Mouse (Mus musculus): Measurements from ENCODE around the gene Rgs14. TPM values are rescaled to one million over a fixed set of nuclear protein-coding genes. Genes with fewer than 3 reads are reported as not detected.

The Rgs14 gene
- total RNA-seq, 2 experiments from 2014 or later: 0.65 to 1.6 TPM

DNA sequence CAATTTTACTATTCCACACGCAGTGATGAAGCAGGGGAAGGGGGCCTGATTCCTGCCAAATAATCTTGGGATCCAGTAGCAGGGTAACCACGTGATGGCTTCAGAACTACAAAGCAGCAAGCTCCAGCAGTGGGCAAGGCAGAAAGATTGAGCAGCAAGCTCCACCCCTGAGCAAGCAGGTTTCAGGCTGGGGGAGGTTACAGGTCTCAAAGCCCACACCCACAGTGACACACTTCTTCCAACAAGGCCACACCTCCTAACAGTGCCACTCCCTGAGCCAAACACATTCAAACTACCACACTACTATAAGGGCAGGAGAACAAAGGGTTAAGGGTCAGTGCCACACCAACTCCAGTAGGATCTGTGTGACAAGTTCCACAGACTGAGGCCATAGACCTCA, 30.3 kb upstream of the Rgs14 start:
- no peak for DNase-seq
- intact Hi-C loops (cut with DNase I): no loop called here

DNA sequence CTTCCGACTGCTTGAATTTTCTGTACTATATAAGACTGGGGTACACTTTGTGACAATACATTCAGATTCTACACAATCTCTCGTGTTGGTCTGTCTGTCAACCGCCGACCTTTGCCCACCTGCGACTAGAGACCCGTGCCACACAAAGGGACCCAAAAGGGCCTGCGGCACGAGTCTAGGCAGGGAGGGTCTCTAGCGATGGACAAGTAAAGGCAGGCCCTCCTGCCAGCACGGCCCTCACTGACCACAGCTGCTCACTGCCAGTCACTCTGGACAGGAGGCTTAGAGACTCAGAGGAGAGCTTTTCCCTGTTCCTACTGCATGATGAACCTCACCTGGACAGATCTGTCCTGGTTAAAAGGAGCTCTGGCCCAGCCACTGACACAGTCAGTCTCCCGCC, 27.1 kb upstream of the Rgs14 start:
- DNase-seq: no peak
- intact Hi-C loops (cut with DNase I): no loop called here

DNA sequence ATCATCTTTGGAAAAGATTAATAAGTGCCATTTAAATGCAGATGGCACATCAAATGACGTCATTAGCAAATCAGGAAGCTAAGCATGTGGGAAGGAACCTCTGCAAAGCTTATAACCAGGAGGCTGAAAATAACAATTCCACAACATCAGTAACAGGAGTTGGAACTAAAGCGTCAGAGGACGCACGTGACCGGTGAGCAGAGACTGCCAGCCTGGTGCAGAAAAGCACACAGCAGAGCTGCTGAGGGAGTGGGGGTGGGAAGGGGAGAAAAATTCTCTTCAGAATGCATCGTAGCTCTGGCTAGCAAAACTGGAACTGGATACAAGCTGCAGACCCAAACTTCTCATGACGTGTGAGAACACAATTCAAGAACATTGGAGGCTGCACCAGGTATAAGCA, 25.2 kb upstream of the Rgs14 start:
- intact Hi-C loops (cut with DNase I): no loop called here
- DNase-seq: no peak

DNA sequence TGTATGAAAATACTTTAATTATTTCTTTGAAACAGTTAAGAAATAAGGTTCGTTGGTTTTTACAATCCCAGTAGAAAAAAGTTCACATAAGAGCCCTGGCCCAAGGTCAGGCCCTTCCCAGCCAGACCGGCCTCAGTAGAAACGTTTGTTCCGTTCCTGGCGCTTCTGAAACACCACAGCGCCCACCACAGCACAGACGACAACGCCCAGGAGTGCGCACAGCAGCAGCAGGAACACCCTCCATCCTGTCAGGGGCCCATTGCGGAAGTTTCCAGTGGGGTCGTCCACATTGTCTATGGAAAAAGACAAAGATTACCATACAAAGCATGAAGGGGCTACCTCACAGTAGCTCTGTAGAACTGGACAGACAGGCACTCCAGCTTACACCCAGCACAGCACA, 22.8 kb upstream of the Rgs14 start:
- DNase-seq: no peak
- intact Hi-C loops (cut with DNase I): no loop called here

DNA sequence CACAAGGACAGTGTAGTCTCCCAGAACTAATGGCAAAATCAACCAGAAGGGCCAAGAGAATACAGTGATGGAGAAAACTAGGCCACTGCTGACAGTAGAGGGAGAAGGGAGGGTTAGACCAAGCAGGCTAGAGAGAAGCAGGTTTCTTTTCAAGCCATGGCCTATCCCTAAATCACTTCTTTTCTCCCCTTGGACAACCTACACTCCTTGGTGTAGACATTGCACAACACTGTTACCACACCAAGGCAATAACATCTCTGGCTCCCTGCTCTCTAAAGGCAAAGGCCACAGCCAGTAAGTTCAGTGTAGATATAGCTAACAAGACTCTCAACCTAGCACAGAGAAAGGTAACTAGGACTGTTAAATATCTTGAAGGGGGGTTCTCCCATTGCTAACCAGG, 8.4 kb upstream of the Rgs14 start:
- intact Hi-C loops (cut with DNase I): no loop called here
- DNase-seq: no peak

DNA sequence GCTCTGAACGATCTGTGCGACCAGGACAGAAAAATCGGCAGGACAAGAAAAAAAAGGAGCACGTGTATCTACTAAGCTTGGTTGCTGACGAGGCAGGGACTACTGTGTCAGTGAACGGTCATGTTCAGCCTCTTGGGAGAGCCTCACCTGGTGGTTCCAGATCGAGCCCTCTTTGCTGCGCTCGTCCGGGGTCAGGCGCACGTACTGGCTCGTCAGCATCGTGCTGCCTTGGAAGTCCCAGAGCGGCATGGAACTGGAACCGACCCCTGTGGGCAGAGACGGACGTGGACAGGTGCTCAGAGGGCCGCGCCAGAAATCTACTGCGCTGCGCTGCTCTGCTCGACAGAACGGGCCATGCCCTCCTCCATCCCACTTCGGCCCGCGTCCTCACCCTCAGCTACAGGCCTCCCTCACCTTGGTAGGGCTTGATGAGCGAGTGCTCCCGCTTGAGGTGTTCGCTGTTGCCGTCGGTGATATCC, 7.5 kb upstream of the Rgs14 start:
- intact Hi-C loops (cut with DNase I): no loop called here
- DNase-seq: no peak

DNA sequence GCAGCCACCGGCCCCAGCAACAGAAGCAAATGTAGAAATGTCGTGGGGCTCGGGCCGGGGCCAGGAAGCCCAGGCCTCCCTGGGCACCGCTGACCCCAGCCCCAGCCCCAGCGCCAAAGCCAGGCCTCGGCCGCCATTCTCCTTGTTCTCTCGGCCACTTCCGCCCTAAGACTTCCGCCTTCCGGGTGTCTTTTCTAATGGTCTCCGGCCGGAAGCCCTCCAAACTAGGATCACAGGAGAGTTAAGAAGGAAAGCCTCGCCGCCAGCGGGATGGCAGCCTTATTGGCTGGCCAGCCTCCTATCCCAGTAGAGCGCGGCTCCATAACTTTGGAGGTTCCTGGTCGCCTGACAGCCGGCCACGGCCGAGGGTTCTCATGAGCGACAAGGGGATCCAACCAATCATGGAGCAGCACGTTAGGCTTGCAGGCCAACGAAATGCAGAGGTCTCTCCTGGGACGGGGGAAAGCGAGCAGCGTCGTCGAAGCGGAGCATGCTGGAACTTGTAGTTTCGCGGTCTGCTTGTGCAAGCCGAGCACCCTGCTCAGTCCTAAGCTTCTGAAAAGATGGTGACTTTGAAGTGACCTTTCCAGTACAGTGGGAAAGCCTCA, 7.0 kb upstream of the Rgs14 start, which contains the start of gene Lman2:
Gene Lman2 (minus strand): TSS at position 331 of the 608 bp plus-strand sequence.
- intact Hi-C loops (cut with DNase I): no loop called here
- DNase-seq: peak; percentile 93 to 95

DNA sequence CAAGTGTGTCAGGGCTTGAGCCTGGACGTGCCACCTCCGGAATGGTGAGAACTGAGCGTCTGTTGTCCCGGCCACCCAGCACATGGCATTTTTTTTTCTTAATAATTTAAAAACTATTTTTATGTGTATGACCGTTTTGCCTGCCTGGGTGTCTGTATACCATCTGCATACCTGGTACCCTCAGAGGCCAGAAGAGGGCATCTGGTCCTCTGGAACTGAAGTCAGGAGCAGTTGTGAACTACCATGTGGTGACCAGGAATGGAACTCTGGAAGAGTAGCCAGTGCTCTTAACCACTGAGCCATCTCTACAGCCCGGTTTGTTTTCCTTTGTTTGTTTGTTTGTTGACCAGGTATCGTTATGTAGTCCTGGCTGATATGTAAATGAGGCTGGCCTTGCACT, 1.1 kb upstream of the Rgs14 start:
- intact Hi-C loops (cut with DNase I): no loop called here
- no peak for DNase-seq

DNA sequence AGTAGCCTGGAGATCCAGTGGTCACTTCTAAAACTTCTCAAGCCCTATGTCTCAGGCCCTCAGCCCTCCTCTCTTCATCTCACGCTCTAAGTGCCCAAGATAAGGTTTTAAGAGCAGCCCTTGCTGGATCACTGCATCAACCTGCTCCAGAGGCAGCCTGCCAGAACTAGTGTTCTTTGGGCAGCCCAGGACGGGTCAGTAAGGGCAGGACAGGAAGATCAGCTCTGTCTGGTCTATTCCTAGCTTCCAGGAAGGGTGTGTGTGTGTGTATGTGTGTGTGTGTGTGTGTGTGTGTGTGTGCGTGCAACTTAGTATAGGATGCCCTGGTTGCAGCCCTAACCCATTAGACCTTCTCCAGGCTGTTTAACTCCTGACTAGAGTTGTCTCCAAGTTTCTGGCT, 702 bp downstream of the Rgs14 start:
- intact Hi-C loops (cut with DNase I): no loop called here
- DNase-seq: peak; percentile 21 to 27

DNA sequence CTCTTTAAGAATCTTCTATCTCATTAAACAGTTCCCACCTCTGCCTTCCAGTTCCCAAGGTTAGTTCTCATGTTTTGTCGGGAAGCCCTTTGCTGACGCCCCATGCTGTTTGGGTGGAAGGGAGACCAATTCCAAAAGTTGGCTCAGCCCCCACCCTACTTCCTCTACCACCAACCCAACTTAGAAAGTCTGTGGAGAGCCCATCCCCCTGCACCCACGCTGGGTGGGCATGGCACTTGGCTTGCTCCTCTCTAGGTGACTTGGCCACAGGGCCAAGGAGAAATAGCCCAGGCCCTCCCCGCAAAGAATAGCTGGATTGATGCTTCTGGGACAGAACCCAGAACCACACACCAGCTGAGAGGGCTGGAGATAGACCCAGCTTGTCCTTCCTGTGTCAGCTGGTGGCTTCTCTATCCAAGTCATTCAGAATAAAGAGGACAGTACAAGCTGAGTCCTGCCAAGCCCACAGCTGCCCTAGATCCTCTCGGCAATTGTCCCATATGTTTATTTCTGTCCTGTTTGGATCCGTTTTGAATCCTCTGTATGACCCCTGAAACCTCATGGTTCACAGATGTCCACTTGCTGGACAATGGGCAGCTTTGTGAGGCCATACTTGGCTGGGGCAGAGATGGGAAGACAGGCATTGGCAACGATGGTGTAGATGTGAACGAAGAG, 1.6 kb downstream of the Rgs14 start:
- intact Hi-C loops (cut with DNase I): no loop called here
- peak in 1 of 2 experiments; percentile 36 for DNase-seq

DNA sequence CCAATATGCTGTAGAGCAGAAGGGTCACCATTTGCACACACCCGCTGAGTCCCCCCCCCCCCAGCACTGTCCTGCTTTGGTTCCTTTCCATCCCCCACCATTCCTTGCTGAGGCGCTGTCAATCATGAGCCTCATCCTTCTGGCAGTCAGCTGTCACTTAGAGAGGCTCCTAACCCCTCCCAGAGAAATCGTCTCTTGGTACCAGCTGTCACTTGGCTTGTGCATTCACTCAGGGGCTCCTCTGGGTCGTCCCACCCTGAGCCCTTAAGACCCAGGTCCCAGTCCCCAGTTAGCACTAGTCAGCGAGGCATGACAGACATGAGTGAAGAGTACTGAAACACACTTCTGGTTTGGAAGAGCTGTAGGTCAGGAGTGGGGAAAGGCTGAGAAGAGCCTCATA, 2.2 kb downstream of the Rgs14 start:
- no peak for DNase-seq
- intact Hi-C loops (cut with DNase I): no loop called here

DNA sequence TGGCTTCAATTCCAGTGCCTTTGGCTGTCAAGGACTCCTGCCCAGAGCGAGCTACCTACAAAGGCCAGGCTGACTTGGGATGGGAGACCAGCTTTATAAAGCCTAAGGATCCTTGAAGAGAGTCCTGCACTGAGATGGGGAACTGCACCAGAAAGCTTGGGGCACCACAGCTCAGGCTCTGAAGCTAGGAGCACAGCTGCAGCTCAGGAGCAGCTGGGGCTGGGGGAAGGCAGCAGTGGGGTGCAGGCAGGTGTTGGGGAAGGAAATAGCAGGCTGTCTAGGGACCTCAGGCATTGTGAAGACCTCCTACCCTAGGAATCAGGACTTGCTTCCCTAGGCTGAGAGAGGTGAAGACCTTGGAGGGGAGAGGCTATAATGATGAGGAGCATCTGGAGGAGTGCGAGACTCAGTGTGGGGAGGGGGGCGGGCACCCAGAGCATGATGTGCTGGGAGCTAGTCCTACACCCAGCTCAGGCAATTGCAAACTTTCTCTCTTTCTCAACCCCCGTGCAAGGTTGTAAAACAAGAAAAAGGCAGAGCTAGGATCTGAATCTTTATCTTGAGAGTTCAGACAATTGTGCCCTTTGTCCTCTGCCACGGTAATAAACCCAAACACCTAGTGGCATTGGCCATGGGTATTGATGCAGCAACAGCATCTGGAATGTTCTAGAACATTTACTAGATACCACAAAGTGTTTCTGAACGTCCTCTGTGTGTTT, 4.8 kb downstream of the Rgs14 start:
- intact Hi-C loops (cut with DNase I): no loop called here

DNA sequence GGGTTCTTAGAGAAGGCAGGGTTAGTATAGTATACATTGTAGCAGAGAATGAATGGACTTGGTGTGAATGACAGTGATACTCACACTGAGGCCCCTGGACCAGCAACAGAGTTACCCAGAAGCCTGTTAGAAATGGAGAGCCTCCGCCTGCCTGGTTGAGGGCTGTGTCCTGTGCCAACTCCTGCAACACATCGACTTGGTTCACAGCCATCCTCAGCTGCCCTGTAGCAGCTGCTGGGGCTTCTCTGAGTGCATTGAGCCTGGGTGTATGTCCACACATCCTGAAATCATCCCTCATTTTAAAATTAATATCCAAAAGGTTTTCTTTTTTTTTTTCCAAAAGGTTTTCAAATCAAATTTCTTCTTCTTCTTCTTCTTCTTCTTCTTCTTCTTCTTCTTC, 6.3 kb downstream of the Rgs14 start:
- no peak for DNase-seq
- intact Hi-C loops (cut with DNase I): no loop called here

More for the DNA sequence above, 4.8 kb downstream of the Rgs14 start:
- DNase-seq: no peak

DNA sequence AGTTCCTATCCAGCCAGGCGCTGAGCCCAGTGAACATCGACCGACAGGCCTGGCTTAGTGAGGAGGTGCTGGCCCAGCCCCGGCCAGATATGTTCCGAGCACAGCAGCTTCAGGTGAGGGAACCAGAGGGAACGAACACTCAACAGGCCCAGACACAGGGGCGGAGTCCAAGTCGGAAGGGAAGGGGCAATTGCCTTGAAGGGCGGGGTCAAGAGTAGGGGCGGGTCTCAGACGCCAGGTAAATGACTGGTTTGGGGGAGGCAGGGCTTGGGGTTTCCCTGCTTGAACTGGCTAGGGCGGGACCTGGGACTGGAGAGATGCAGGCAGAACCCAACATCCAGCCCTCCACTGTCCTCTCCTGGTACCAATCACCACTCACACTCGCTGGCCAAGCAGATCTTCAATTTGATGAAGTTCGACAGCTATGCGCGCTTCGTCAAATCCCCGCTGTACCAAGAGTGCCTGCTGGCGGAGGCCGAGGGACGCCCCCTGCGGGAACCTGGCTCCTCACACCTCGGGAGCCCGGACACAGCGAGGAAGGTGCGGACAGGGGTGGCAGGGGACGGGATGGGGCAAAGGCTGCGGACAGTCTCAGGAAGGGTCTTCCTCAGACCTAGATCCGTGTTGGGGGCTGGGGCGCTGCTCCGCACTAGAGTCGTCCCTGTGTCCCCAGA, 9.5 kb downstream of the Rgs14 start:
- no peak for DNase-seq
- intact Hi-C loops (cut with DNase I): no loop called here

DNA sequence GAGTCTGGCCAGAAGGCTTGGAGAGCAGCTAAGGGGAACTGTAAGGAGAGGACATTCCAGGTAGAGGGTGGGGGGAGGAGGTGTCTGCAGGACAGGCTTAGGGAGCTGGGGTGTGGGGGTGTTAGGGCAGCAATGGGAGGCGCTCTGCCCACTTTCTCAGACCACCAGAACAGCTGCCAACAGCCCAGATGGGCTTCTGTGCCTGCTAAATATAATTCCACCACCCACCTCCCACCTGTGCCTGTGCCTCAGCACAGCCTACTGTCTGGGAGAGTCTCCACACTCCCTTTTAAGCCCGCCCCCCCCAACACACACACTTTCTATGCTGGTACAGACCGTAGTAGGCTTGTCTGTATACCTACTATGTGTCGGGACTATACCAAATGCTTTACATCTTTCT, 12.3 kb downstream of the Rgs14 start:
- intact Hi-C loops (cut with DNase I): no loop called here
- DNase-seq: no peak

DNA sequence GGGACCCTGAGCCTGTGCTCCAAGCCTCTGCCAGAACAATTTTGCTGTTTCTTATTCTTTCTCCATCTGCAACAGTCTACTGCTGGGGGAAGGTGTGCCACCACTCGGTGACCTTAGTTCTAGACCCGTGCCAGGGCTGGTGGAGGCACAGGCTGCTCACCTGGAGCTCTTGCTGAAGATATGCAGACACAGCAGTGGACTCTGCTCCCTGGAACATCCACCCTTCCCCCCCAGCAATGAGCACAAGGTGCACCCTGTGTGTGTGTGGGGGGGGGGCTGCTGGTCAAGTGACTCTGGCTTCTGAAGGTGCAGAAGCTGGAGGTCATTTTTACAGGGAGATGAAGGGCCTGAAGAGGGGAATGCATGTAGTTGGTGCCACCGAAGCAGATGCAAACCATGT, 21.1 kb downstream of the Rgs14 start:
- intact Hi-C loops (cut with DNase I): loop anchor here (5.0 kb wide), 1 partner anchor 63 kb away; the partner anchor contains the start of gene Mxd3
- no peak for DNase-seq

DNA sequence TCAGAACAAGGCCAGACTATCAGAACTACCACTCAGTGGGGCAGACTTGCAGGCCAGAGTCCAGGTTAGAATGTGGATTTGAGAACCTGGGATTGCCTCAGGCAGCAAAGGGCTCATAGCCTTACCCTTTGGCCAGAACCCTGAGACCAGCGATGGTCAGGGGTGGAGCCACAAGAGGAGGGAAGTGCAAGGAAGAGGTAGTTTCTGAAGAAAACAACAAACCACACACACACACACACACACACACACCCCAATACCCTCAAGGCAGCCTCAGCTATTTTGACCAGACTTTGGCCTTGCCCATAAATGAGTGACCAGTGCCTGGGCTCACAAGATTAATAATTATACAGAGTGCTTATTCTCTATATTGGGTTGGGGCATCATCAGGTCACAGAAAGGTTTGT, 22.1 kb downstream of the Rgs14 start:
- intact Hi-C loops (cut with DNase I): loop anchor here (5.0 kb wide), 1 partner anchor 64 kb away; the partner anchor contains the start of gene Mxd3
- no peak for DNase-seq

DNA sequence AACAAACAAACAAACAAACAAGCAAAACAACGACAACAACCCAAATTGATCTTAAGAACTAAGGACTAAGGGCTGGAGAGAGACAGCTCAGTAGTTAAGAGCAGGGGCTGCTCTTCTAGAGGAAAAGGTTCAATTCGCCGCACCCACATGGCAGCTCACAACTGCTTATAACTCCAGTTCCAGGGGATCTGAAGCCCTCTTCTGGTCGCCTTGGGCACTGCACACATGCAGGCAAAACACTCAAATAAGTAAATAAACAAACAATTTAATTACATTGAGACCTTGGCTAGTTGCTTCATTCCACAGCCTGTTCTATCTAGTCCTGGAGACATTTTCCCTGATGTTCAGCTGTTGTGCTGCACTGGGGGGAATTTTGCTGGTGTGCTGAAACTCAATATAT, 23.4 kb downstream of the Rgs14 start:
- intact Hi-C loops (cut with DNase I): loop anchor here (5.0 kb wide), 1 partner anchor 66 kb away; the partner anchor contains the start of gene Mxd3
- DNase-seq: no peak

DNA sequence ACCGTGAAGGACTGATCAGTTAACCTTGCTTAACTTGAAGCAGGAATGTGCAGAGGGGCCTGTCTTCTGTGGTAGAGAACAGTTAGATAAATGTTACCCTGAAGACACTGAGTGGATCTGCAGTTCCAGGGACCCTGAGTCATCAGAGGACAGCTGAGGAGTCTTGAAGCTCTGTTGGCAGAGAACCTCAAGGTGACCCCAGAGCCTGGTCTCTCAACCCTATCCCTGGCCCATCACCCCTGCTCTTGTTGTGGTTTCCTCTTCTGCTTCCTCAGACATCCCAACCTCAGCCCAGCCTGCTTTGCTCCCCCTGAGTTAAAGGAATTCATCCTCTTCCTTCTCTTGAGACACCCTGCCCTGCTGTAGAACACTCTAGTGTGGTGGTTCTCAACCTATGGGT, 28.6 kb downstream of the Rgs14 start, which contains the start of gene Slc34a1:
Gene Slc34a1 (plus strand): TSS at position 100 of the 400 bp plus-strand sequence.
- no peak for DNase-seq
- intact Hi-C loops (cut with DNase I): no loop called here

DNA sequence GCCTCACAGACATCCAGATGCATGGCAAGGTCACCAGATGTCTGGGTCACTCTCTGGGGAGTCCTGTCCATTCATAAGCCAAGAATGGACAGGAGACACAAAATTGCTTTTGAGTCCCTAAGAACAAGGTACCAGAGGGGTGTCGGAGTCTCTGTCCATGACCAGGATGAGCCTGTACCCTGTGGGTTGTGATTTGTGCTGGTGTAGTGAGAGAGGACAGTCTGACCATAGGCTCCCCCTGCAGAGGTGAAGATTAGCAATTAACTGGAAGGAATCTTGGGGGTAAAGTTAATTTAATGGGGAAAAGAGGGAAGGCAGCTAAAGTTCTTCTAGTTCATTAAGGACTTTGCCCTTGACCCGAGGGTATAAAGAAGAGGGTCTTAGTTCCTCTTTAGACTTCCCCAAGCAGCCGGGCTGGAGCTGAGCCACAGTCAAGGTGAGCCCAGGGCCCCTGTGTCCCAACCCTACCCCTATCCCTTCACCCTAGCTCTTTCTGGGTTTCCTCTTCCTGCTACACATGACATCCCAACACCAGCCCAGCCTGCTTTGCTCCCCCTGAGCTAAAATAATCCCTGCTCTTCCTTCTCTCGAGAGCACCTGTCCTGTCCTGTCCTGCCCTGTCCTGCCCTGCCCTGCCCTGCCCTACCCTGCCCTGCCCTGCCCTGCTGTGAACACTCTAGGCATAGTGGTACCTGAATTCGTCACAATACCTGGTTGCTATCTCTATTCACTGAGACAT, 29.9 kb downstream of the Rgs14 start:
- intact Hi-C loops (cut with DNase I): loop anchor here (2.0 kb wide), 1 partner anchor 69 kb away; no protein-coding TSS in a partner anchor
- no peak for DNase-seq

Measured in heart, postnatal 14 days (tissue).